Mouse (Mus musculus) MEL-GATA-1-ER (cell line): ENCODE results near the gene Gata5.

Source experiments
- DNase-seq: peaks from one replicate; pipeline ENCODE4 v3.0.0-alpha.2; 2012; ENCODE audit warnings: low read depth; ENCODE audit errors: extremely low read depth

The Gata5 gene

GRCm38 (mm10) chr2:180307680-180308079 lies 26.8 kb downstream of the Gata5 start:
- no peak for DNase-seq

- no peak for DNase-seq
Observed at GRCm38 (mm10) chr2:180306423-180307168, 27.9 kb downstream of the Gata5 start.

- DNase-seq: no peak
Observed at GRCm38 (mm10) chr2:180306009-180306408, 28.5 kb downstream of the Gata5 start.

GRCm38 (mm10) chr2:180305490-180305889 lies 29.0 kb downstream of the Gata5 start:
- DNase-seq: no peak

GRCm38 (mm10) chr2:180304554-180304953 lies 29.9 kb downstream of the Gata5 start:
- no peak for DNase-seq

- no peak for DNase-seq
Observed at GRCm38 (mm10) chr2:180303468-180303867, 31.0 kb downstream of the Gata5 start.

- DNase-seq: no peak
Observed at GRCm38 (mm10) chr2:180302201-180302600, 32.3 kb downstream of the Gata5 start.

- DNase-seq: no peak
Observed at GRCm38 (mm10) chr2:180300771-180301170, 33.7 kb downstream of the Gata5 start.

GRCm38 (mm10) chr2:180300252-180300651 lies 34.2 kb downstream of the Gata5 start:
- no peak for DNase-seq

- no peak for DNase-seq
Observed at GRCm38 (mm10) chr2:180292906-180293305, 41.6 kb downstream of the Gata5 start.

- DNase-seq: no peak
Observed at GRCm38 (mm10) chr2:180292026-180292425, 42.5 kb downstream of the Gata5 start.

- DNase-seq: no peak
Observed at GRCm38 (mm10) chr2:180291566-180291965, 42.9 kb downstream of the Gata5 start.

- no peak for DNase-seq
Observed at GRCm38 (mm10) chr2:180290503-180290902, 44.0 kb downstream of the Gata5 start.

- no peak for DNase-seq
Observed at GRCm38 (mm10) chr2:180289440-180290108, 44.9 kb downstream of the Gata5 start, which contains the start of gene Rbbp8nl. TSS of gene Rbbp8nl (minus strand) at chr2:180289879.

GRCm38 (mm10) chr2:180288966-180289365 lies 45.5 kb downstream of the Gata5 start:
- DNase-seq: no peak

- no peak for DNase-seq
Observed at GRCm38 (mm10) chr2:180279321-180279720, 55.2 kb downstream of the Gata5 start.

GRCm38 (mm10) chr2:180277773-180278320 lies 56.7 kb downstream of the Gata5 start:
- DNase-seq: no peak

GRCm38 (mm10) chr2:180276851-180277259 lies 57.6 kb downstream of the Gata5 start:
- DNase-seq: no peak

GRCm38 (mm10) chr2:180276385-180276784 lies 58.1 kb downstream of the Gata5 start:
- no peak for DNase-seq

- peak; percentile 78 for DNase-seq
Observed at GRCm38 (mm10) chr2:180275836-180276235, 58.7 kb downstream of the Gata5 start.
